Mouse (Mus musculus) lung, embryonic 16.5 days (tissue): ENCODE measurements around the gene D430041D05Rik. TPM values are rescaled to one million over a fixed set of nuclear protein-coding genes. Genes with fewer than 3 reads are reported as not detected.

Source experiments
- ATAC-seq: fragments of 200-750 bp; cut with Nextera tagmentation; 2 replicates; pipeline ENCODE4 v1.8.0; 2017; ENCODE audit warnings: low read depth, mild to moderate bottlenecking, moderate library complexity
- H3K27ac ChIP-seq: fragments of 300-500 bp; sonication (generic); 2 replicates; pipeline ENCODE4 v1.5.1; 2014; ENCODE audit warnings: mild to moderate bottlenecking, control low read depth, low read length
- H3K27me3 ChIP-seq: fragments of 300-500 bp; sonication (generic); 2 replicates; pipeline ENCODE4 v1.6.1; 2014; ENCODE audit warnings: low read depth, low read length, mixed read lengths; ENCODE audit not compliant: control insufficient read depth, insufficient read depth
- H3K36me3 ChIP-seq: fragments of 300-500 bp; sonication (generic); 2 replicates; pipeline ENCODE4 v1.6.1; 2014; ENCODE audit warnings: low read length; ENCODE audit not compliant: control insufficient read depth, insufficient read depth
- H3K4me1 ChIP-seq: fragments of 300-500 bp; sonication (generic); replicated peaks from 2 replicates; pipeline ENCODE4 v1.6.1; 2014; ENCODE audit warnings: low read length, mixed read lengths; ENCODE audit not compliant: control insufficient read depth, insufficient read depth
- H3K4me2 ChIP-seq: fragments of 300-500 bp; sonication (generic); 2 replicates; pipeline ENCODE4 v1.6.1; 2014; ENCODE audit warnings: low read depth, low read length, control low read depth
- H3K4me3 ChIP-seq: fragments of 300-500 bp; sonication (generic); 2 replicates; pipeline ENCODE4 v1.5.1; 2014; ENCODE audit warnings: mild to moderate bottlenecking, low read length, control low read depth
- H3K9ac ChIP-seq: fragments of 300-500 bp; sonication (generic); 2 replicates; pipeline ENCODE4 v1.6.1; 2014; ENCODE audit warnings: low read length, control low read depth
- H3K9me3 ChIP-seq: fragments of 300-500 bp; sonication (generic); 2 replicates; pipeline ENCODE4 v1.6.1; 2016; ENCODE audit warnings: low read length; ENCODE audit not compliant: control insufficient read depth
- WGBS: fragments of 180-500 bp; shearing (Covaris S2); extraction: QIAGEN DNeasy Blood & Tissue Kit; methylation state at CpG from one replicate; pipeline ENCODE4 v1.1.7; 2014; 5-methylcytosine and 5-hydroxymethylcytosine counted together
- polyA plus RNA-seq: library from polyadenylated mRNA; unstranded; fragments of >200 nt; fragmentation: Nextera tagmentation; extraction: Ambion mirVana; gene quantifications from 2 replicates; pipeline ENCODE4 v1.2.1, GENCODE M21; 2015

D430041D05Rik gene
- polyA plus RNA-seq, 1 experiment from 2014 or later, result 0.70 TPM

DNA sequence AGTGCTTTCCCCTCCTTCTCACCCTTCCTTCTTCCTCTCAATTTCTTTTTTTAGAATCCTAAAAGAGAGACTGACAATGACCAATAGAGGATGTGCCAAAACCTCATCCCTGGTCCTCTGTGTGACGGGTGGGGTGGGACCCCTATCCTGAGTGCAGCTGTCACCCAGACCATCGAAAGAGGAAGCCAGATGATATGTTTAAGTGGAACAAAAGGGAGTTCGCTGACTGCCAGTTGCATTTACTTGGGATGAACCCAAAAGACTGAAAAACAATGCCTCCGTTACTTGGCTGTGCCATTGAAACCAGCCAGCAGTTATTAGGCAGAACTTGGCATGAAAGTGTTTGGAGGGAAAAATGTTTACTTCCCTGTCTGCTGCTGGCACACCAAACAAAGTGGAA lies 159.2 kb downstream of the D430041D05Rik start:
- Histone ChIP-seq H3K9me3 (no peaks in the 10 kb centered on the region), H3K4me3 (no peak overlapping the region)
- ATAC-seq, result peak; percentile 69

DNA sequence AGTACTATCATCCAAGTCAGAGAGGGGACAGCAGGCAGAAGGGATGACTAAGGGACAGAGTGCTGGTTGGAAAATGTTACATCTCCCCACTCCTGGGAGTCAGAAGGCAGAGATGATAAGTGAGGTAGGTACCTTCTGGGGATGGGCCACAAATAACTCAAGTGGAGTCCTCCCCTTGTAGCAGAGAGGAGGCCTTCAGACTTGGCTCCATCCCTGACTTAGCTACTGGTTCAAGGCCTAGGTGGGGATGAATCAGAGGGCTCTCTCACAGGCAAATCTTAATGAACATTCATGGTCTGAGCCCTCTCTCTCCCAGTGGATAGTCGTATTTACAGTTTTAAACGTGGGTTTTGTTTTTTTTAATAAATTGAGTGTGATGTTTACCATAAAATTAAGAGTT lies 161.0 kb downstream of the D430041D05Rik start:
- no peaks in the 10 kb centered on the region for H3K4me1 ChIP-seq
- H3K4me3 ChIP-seq, result no peak overlapping the region
- no peaks in the 10 kb centered on the region for H3K27me3 ChIP-seq
- H3K36me3 ChIP-seq, result no peaks in the 10 kb centered on the region
- H3K4me2 ChIP-seq, result no peak overlapping the region
- H3K27ac ChIP-seq, result no peak overlapping the region
- H3K9me3 ChIP-seq, result no peaks in the 10 kb centered on the region
- no peak overlapping the region for H3K9ac ChIP-seq
- no peak for ATAC-seq
- 44% methylated on average over 2 of the region's 2 CpGs for WGBS

More for the DNA sequence above, 159.2 kb downstream of the D430041D05Rik start:
- WGBS, result 41% methylated on average over 4 of the region's 4 CpGs
- Histone ChIP-seq H3K9ac (no peak overlapping the region), H3K36me3 (no peaks in the 10 kb centered on the region), H3K4me2 (no peak overlapping the region), H3K4me1 (no peaks in the 10 kb centered on the region), H3K27ac (no peak overlapping the region), H3K27me3 (no peaks in the 10 kb centered on the region)

DNA sequence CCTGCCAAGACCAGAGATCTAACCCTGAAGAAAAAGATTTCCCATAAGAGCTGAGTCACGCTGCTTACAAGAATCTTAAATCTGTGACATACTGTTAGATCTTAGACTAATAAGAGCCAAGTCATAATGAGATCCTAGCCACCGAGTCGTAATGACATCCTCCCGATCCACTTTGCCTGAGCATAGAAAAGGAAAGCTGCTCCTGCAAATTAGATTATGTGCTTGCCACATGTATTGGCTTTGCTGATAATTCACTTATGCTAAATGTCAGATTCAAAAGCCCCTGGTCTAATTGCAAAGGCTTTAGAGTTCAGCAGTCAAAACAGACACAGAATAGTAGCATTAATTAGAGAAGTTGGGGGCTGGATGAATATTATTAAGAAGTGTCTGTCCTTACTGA lies 164.0 kb downstream of the D430041D05Rik start:
- WGBS, result 87% methylated on average over 4 of the region's 4 CpGs
- no peaks in the 10 kb centered on the region for H3K36me3 ChIP-seq
- no peaks in the 10 kb centered on the region for H3K9me3 ChIP-seq
- no peak for ATAC-seq
- H3K4me3 ChIP-seq, result no peak overlapping the region
- no peak overlapping the region for H3K9ac ChIP-seq
- H3K27ac ChIP-seq, result no peak overlapping the region
- no peaks in the 10 kb centered on the region for H3K27me3 ChIP-seq
- H3K4me1 ChIP-seq, result no peaks in the 10 kb centered on the region
- no peak overlapping the region for H3K4me2 ChIP-seq

DNA sequence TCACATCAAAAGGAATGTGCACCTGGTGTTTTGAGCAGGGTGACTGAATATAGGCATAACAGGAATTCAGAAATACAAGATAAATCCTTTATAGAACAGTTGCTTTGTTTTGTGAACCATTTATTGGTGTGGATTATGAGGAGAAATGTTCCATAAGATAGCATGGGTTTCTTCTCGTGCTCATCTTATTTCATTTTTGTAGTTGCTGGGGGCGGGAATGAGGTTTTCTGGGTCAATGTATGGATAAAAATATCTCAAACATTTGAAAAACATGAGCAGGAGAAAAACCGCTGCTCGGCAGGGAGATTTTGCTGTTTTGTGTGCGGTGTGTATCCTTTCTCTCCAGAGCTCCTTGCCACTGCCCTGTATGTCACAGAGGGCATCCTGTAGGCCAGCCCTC lies 168.8 kb downstream of the D430041D05Rik start:
- Histone ChIP-seq H3K36me3 (no peaks in the 10 kb centered on the region), H3K4me1 (no peaks in the 10 kb centered on the region), H3K9me3 (no peaks in the 10 kb centered on the region), H3K4me3 (no peak overlapping the region), H3K27me3 (no peaks in the 10 kb centered on the region), H3K27ac (no peak overlapping the region), H3K4me2 (no peak overlapping the region), H3K9ac (no peak overlapping the region)
- WGBS, result 82% methylated on average over 5 of the region's 5 CpGs
- no peak for ATAC-seq

DNA sequence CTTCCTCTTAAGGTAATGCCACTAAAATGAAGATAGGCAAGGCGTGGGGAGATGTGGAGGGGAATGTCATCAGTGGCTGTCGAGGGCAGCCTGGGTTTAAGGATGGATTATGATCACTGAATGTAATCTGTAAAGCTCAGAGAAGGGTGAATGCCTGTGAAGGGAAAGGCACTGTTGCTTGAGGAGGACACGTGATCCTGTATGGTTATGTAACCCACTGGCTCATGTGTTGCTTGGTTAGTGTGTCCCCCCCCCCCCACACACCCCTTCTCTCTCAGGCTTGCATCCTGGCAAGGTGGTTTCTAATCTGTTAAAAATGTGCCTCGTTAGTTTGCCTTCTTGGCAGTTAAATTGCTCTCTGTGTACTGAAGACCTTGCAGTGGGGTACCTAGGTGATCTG lies 173.7 kb downstream of the D430041D05Rik start:
- no peak overlapping the region for H3K9ac ChIP-seq
- no peaks in the 10 kb centered on the region for H3K4me1 ChIP-seq
- no peaks in the 10 kb centered on the region for H3K27me3 ChIP-seq
- H3K4me3 ChIP-seq, result no peak overlapping the region
- H3K4me2 ChIP-seq, result no peak overlapping the region
- WGBS, result 49% methylated on average over 4 of the region's 4 CpGs
- no peak for ATAC-seq
- no peaks in the 10 kb centered on the region for H3K9me3 ChIP-seq
- H3K36me3 ChIP-seq, result no peaks in the 10 kb centered on the region
- no peak overlapping the region for H3K27ac ChIP-seq

DNA sequence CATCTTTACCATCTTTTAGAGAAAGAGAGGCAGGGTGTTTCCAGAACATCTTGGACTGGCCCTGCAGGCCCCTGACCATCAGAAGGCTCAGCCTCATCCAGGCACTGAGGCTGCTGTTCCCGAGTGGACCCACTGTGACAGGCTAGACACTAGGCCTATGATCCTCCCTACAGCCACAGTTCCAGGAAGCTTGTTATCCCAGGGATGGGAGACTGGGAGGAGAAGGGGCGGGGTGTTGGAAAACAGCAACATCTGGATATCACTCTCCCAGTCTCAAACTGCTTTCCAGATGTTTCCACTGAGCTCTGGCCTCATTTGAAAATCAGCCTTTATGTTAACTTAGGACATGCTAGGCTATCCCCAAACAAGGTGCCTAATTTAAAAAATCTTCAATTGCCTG lies 180.4 kb downstream of the D430041D05Rik start:
- 38% methylated on average over 2 of the region's 2 CpGs for WGBS

DNA sequence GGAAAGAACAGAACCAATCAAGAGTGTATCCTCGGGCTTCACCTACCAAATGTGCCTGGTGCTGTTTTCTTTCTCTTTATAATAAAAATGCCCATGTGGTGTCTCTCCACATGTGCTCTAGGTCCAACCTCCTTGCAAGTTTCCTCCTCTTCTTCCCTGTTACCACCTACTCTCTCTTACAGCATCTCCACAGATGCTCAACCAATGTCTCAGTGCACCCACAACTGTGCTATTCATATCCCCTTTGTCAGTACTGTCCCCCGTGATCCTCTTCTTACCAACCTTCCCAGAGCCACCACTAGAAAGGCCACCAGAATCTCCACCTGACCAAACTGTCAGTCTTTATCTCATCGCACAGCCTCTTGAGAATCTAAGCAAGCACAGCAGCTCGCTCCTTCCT lies 184.8 kb downstream of the D430041D05Rik start:
- Histone ChIP-seq H3K9me3 (no peaks in the 10 kb centered on the region), H3K27me3 (no peaks in the 10 kb centered on the region), H3K36me3 (no peaks in the 10 kb centered on the region), H3K4me2 (no peak overlapping the region), H3K27ac (no peak overlapping the region), H3K9ac (no peak overlapping the region), H3K4me3 (no peak overlapping the region), H3K4me1 (no peaks in the 10 kb centered on the region)
- ATAC-seq, result no peak
- WGBS, result 80% methylated on average over 4 of the region's 4 CpGs

More for the DNA sequence above, 180.4 kb downstream of the D430041D05Rik start:
- H3K4me1 ChIP-seq, result no peaks in the 10 kb centered on the region
- H3K9ac ChIP-seq, result no peak overlapping the region
- no peak overlapping the region for H3K4me2 ChIP-seq
- no peak overlapping the region for H3K4me3 ChIP-seq
- H3K27me3 ChIP-seq, result no peaks in the 10 kb centered on the region
- H3K36me3 ChIP-seq, result no peaks in the 10 kb centered on the region
- no peaks in the 10 kb centered on the region for H3K9me3 ChIP-seq
- H3K27ac ChIP-seq, result no peak overlapping the region
- ATAC-seq, result peak; percentile 51; the same call in 1 of the 2 replicates

DNA sequence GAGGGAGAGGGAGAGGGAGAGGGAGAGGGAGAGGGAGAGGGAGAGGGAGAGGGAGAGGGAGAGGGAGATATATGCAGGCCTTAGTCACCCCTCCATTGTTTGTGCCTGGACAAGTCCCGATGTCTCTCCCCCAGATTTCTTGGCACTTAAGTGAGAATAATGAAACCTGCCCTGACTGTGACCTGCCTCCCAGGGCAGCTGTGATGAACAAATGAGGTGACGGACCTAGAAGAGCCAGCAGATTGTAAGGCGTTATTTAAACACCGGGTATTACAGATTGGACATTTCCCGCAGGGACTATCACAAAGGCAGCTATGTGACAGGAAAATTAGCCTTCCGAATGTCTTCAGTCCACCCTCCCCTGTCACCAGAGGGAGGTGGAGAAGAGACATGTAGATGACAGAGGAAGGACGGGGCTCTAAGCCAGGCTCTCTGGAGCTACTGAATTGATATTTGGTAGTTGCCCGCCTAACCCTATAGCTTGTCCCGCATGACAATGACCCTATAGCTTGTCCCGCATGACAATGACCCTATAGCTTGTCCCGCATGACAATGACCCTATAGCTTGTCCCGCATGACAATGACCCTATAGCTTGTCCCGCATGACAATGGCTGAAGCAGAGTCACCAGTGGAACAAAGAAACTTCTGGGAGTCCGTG lies 191.0 kb downstream of the D430041D05Rik start:
- Histone ChIP-seq H3K27ac (no peak overlapping the region), H3K4me1 (peaks cover 17% of the 10 kb centered on the region), H3K36me3 (no peaks in the 10 kb centered on the region), H3K9me3 (no peaks in the 10 kb centered on the region), H3K4me2 (no peak overlapping the region), H3K9ac (no peak overlapping the region), H3K4me3 (no peak overlapping the region), H3K27me3 (no peaks in the 10 kb centered on the region)
- whole genome bisulfite sequencing, result 51% methylated on average over 14 of the region's 14 CpGs
- ATAC-seq, result peak; percentile 75

DNA sequence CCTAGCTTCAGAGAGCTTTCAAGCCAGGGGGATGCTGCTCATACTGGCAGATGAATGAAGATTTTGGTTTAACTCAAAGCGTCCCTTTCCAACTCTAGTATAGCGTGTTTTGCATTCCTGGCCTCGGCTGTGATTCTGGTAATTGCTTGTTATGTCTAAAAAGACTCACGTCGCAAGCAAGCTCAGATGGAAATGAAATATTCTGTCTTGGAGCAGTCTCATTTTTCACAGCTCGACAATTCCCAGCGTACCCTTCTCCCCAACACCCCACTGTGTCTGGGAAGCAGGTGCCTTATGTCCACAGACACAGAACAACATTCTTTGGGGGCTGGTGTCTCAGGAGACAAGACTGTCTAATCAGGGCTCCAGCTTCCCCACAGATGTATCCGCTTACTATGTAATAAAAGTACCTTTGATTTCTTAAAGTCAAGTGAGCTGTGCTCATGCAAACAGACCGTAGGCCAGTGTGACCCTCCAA lies 192.2 kb downstream of the D430041D05Rik start:
- Histone ChIP-seq H3K4me3 (no peak overlapping the region), H3K4me2 (no peak overlapping the region), H3K27ac (peak overlapping the region; percentile 56; the same call in 1 of the 2 replicates), H3K9ac (0 out of 2 replicates have a peak overlapping the region, but pooled peaks have one; percentile 15), H3K27me3 (no peaks in the 10 kb centered on the region), H3K36me3 (no peaks in the 10 kb centered on the region), H3K9me3 (no peaks in the 10 kb centered on the region), H3K4me1 (peaks cover 17% of the 10 kb centered on the region)
- ATAC-seq, result peak; percentile 82
- 33% methylated on average over 9 of the region's 9 CpGs for WGBS
